Mouse (Mus musculus) spleen, adult 2 months (tissue): ENCODE data around the gene Mettl24. TPM values are rescaled to one million over a fixed set of nuclear protein-coding genes. Genes with fewer than 3 reads are reported as not detected.

ENCODE experiments used
- DNase-seq, 2 experiments: peaks; one replicate each; pipeline versions ENCODE4 v3.0.0 to v3.0.0-alpha.2; 2012 to 2021; ENCODE audit warnings: low spot score in 2 of 2, low read depth in 1 of 2
- H3K27ac ChIP-seq: fragments of 200-500 bp; 2 replicates; pipeline ENCODE4 v1.5.1; 2012; ENCODE audit warnings: low read length, inconsistent platforms; ENCODE audit not compliant: insufficient read depth
- H3K27me3 ChIP-seq: fragments of 200-500 bp; 2 replicates; pipeline ENCODE4 v1.6.1; 2012; ENCODE audit warnings: mild to moderate bottlenecking, moderate library complexity, low read length, inconsistent platforms; ENCODE audit not compliant: control insufficient read depth, insufficient read depth
- H3K36me3 ChIP-seq: fragments of 200-500 bp; 2 replicates; pipeline ENCODE4 v1.6.1; 2012; ENCODE audit warnings: mild to moderate bottlenecking, low read length, inconsistent platforms; ENCODE audit not compliant: control insufficient read depth, insufficient read depth
- H3K4me1 ChIP-seq: fragments of 200-500 bp; 2 replicates; pipeline ENCODE4 v1.6.1; 2011; ENCODE audit warnings: inconsistent platforms; ENCODE audit not compliant: control insufficient read depth, insufficient read depth, insufficient read length
- H3K4me3 ChIP-seq: fragments of 200-500 bp; 2 replicates; pipeline ENCODE4 v1.5.1; 2011; ENCODE audit warnings: mild to moderate bottlenecking, inconsistent platforms; ENCODE audit not compliant: insufficient read depth, insufficient read length; ENCODE audit errors: extremely low read depth
- CTCF ChIP-seq: fragments of 200-500 bp; IDR thresholded peaks from 2 replicates; pipeline ENCODE4 v1.5.1; 2011; ENCODE audit warnings: mild to moderate bottlenecking, inconsistent platforms; ENCODE audit not compliant: insufficient read depth, insufficient read length, insufficient replicate concordance; ENCODE audit errors: extremely low read depth
- POLR2A ChIP-seq: fragments of 200-500 bp; IDR thresholded peaks from 2 replicates; pipeline ENCODE4 v1.6.1; 2011; ENCODE audit warnings: low read depth, low read length, inconsistent platforms
- WGBS: fragments of 180-500 bp; shearing (Covaris S2); methylation state at CpG from one replicate; pipeline ENCODE4 v1.1.7; 2018; 5-methylcytosine and 5-hydroxymethylcytosine counted together
- polyA plus RNA-seq: library from polyadenylated mRNA; depleted of rRNA; stranded (reverse); fragments of >200 nt; gene quantifications from 2 replicates; pipeline ENCODE4 v1.2.3, GENCODE M21; 2012

Mettl24 gene
- polyA plus RNA-seq, 1 experiment = 0.85 TPM

DNA sequence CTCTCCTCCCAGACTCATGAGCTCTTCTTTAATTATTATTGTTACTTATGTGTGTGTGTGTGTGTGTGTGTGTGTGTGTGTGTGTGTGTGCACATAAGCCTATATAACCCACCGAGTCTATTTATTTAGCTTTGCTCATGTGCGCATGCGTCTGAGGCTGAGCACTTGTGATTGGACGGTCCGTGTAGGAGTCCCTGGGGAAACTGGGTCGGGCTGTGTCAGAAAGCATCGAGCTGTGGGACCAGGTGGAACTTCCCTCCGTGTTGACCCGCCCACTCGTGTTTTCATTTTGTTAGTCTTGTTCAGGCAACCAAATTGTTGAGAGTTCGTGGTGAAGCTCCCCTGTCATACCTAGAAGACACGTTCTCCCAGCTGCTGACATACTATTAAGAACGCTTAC lies 35.3 kb downstream of the Mettl24 start:
- no peak overlapping the region for H3K4me3 ChIP-seq
- no peak for DNase-seq

DNA sequence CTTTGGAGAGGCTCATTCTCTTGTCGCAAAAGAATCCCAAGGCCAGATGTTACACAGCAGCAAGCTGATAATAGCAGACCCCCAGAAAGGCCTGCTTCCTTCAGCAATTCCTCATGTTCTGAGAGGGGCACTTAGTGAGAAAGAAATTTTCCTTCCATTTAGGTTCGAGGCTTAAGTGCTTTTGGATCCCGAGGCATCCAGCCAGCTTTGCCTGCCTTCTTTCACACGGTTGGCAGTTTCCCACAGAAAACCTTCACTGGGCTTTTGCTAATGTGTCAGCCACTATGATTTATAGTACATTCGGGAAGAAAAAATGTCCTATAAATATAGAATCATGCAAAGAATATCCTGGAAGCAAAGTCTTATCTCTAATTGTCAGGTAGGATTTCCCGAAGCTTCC lies 36.0 kb downstream of the Mettl24 start:
- WGBS = 78% methylated on average over 6 of the region's 6 CpGs
- H3K4me1 ChIP-seq = no peaks in the 10 kb centered on the region
- DNase-seq = no peak

More for the DNA sequence above, 35.3 kb downstream of the Mettl24 start:
- TF ChIP-seq CTCF (no peak), POLR2A (no peak)
- no peak overlapping the region for H3K27ac ChIP-seq
- H3K36me3 ChIP-seq = no peaks in the 10 kb centered on the region
- WGBS = 89% methylated on average over 13 of the region's 13 CpGs
- H3K27me3 ChIP-seq = no peaks in the 10 kb centered on the region
- H3K4me1 ChIP-seq = no peaks in the 10 kb centered on the region

DNA sequence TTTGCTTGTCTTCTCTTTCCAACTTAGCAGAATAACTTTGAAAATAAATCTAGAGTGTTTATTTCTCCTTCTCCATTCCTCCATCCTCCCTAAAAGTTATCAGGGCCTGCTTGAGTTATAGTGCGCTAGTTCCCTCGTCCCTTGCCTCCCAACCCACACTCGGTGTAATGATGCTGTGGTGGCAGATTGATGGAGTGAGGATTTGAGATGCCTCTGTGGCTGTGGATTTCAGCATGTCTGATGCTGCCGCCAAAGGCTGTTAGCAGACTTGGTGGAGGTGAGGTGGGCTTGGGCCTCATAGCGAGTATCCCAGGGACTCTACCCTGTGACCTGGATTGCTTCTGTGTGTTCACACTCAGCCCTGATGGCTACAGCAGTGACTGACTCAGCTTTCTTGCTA lies 37.8 kb downstream of the Mettl24 start:
- 89% methylated on average over 5 of the region's 5 CpGs for WGBS

More for the DNA sequence above, 36.0 kb downstream of the Mettl24 start:
- no peaks in the 10 kb centered on the region for H3K27me3 ChIP-seq
- no peak overlapping the region for H3K4me3 ChIP-seq
- H3K27ac ChIP-seq = no peak overlapping the region
- H3K36me3 ChIP-seq = no peaks in the 10 kb centered on the region
- TF ChIP-seq POLR2A (no peak), CTCF (no peak)

DNA sequence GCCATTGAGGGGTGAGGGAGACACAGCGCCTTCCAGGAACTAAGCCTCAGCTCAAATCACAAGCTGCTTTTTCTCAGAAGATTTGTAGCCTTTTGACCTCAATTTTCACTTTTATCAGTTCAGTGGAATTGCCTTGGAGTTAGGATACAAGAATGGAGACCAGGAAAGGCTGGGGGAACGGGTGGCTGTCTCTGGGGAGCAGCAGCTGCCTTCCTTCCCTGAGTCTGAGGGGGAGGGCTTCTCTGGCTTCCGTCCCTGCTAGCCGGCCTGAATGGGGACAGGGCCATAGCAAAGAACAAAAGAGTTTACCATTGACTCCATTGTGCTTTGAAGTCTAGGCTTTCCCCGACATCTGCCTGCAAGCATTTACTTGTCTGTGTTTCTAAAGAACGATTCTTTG lies 41.3 kb downstream of the Mettl24 start:
- TF ChIP-seq CTCF (no peak), POLR2A (no peak)
- no peaks in the 10 kb centered on the region for H3K27me3 ChIP-seq

More for the DNA sequence above, 37.8 kb downstream of the Mettl24 start:
- TF ChIP-seq POLR2A (no peak), CTCF (no peak)
- no peak for DNase-seq
- no peak overlapping the region for H3K27ac ChIP-seq
- H3K4me1 ChIP-seq = no peaks in the 10 kb centered on the region
- no peaks in the 10 kb centered on the region for H3K36me3 ChIP-seq
- no peaks in the 10 kb centered on the region for H3K27me3 ChIP-seq
- H3K4me3 ChIP-seq = no peak overlapping the region

DNA sequence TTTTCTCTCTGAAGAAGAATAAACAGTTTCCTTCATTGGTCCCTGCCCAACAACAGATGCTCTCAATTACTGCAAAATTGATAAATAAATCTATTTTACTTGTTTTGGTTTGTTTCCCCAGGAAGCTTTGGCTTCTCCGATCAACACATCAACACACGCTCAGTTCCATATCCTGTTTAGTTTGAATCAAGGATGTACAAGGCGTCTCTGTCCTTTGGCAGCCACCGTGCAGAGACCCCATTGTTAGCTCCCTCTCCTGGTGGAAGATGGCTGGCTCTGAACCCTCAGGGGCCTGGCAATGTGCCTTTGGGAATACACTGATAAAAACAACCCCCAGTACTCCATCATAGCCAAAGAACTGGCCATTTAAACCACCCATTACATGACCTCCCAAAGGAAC lies 42.0 kb downstream of the Mettl24 start:
- WGBS = 83% methylated on average over 4 of the region's 4 CpGs
- Histone ChIP-seq H3K36me3 (no peaks in the 10 kb centered on the region), H3K27me3 (no peaks in the 10 kb centered on the region), H3K4me3 (no peak overlapping the region), H3K27ac (no peak overlapping the region), H3K4me1 (no peaks in the 10 kb centered on the region)
- DNase-seq = no peak
- TF ChIP-seq CTCF = no peak
- TF ChIP-seq POLR2A = no peak

More for the DNA sequence above, 41.3 kb downstream of the Mettl24 start:
- H3K27ac ChIP-seq = no peak overlapping the region
- 84% methylated on average over 6 of the region's 6 CpGs for WGBS
- no peaks in the 10 kb centered on the region for H3K4me1 ChIP-seq
- no peaks in the 10 kb centered on the region for H3K36me3 ChIP-seq
- DNase-seq = no peak
- H3K4me3 ChIP-seq = no peak overlapping the region

DNA sequence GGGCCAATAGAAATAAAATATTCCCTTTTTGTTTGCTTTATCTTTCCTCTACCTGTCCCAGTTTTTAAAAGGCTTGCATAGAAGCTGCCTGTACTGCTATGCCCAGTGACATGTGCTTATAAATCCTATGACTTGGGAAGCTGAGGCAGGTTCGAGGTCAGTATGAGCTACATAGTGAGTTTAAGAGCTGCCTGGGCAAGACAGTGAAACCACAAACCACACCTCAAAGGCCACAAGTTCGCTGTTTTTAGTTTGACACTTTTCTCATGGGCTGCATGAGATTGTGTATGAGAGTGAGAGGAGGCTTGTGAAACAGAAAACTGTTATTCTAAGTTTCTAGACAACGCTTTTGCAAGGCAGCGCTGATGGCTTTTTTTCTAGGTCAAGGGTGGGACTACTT lies 42.4 kb downstream of the Mettl24 start:
- no peak overlapping the region for H3K4me3 ChIP-seq
- no peaks in the 10 kb centered on the region for H3K27me3 ChIP-seq
- 23% methylated on average over 4 of the region's 4 CpGs for WGBS
- H3K4me1 ChIP-seq = no peaks in the 10 kb centered on the region
- no peak for DNase-seq
- TF ChIP-seq POLR2A = no peak
- TF ChIP-seq CTCF = no peak
- H3K27ac ChIP-seq = no peak overlapping the region
- no peaks in the 10 kb centered on the region for H3K36me3 ChIP-seq

DNA sequence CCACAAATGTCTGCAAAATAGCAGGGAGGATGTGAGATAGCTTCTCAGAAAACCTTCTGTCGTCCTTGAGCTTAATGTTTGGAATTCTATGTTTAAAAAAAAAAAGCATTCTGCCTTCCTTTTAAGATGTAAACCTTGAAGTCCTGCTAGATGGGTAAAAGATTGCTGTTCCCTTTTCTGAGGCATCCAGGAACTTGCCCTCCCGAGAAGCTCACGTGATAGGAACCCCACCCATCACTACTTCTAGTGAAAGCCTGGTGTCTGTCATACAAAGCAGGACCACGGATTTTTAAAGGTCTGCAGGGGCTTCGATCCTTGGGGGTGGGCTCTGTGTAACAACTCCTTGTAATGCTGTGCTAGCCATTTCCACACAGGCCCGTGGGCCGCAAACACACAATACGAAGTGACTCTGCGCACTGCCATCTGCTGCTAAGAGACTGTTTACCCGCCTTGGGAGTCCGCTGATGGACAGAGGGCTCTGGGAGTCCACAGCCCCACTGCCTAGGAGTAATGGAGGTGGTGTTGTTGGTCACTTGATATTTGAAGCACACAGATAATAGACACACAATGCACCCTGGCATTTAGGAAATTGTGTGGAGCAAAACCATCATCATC lies 43.3 kb downstream of the Mettl24 start:
- Histone ChIP-seq H3K4me1 (no peaks in the 10 kb centered on the region), H3K4me3 (no peak overlapping the region), H3K36me3 (no peaks in the 10 kb centered on the region), H3K27ac (no peak overlapping the region), H3K27me3 (no peaks in the 10 kb centered on the region)
- no peak for TF ChIP-seq CTCF
- TF ChIP-seq POLR2A = no peak
- WGBS = 53% methylated on average over 11 of the region's 11 CpGs
- no peak for DNase-seq
